Mouse (Mus musculus): ENCODE measurements at regions not wholly inside any gene's neighbourhood (a gene's known extent, or its start where the extent isn't known, plus 50 kb on each side); places are given as distances from the start of the nearest gene placed in this dataset.

DNA sequence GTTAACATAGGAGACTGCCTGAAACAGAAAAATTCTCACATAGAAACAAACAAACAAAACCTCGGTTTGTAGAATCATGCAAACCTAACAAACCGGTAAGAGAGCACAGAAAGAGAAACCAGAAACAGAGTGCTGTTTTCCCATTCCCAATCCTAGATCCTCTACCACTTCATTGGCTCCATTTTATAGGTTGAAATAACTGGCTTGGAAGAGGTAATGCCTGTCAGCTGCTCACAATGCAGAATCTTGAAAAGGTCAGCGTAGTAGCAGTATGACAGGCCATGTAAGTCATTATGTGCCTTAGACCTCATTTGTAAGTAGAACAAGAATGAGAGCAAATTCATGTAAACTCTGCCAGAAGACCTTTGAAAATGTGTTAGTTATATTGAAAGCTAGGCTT, 657.2 kb upstream of the Zeb2 start:
- TF ChIP-seq POLR2A (IDR thresholded peaks at IDR 0.05; ENCODE audit: low read depth, low read length) (no peak), CTCF (conservative IDR thresholded peaks at IDR 0.05; ENCODE audit: insufficient read depth, insufficient read length, low read depth, low read length) (no peak)
- WGBS: 89% methylated on average over 3 of the region's 3 CpGs

DNA sequence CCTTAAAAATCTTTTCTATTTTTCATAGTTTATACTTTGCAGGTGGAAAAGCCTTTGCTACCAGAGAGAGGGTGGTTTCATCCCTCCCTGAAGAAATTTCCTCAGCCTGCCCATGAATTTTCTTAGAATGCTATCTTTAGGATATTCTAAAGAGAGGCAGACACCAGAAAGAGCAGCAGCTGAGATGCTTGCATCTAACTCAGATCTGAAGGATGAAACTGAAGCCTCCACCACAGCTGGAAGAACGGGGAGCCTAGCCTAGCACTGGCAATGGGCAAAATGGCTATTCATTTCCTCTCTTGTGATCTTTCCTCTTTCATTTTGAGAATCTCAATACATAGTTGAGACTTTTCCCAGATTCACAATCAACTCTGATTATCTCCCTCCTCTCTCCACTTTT, 640.0 kb upstream of the Zeb2 start:
- TF ChIP-seq CTCF (conservative IDR thresholded peaks at IDR 0.05; ENCODE audit: insufficient read depth, insufficient read length, low read depth, low read length) (no peak), POLR2A (IDR thresholded peaks at IDR 0.05; ENCODE audit: low read depth, low read length) (no peak)
- Histone ChIP-seq H3K27me3 (replicated peaks; ENCODE audit: control insufficient read depth, insufficient read depth, low read length) (no peaks in the 10 kb centered on the region), H3K4me3 (ENCODE audit: insufficient read depth, low read depth, low read length) (no peak overlapping the region), H3K36me3 (ENCODE audit: control insufficient read depth, insufficient read depth, low read length) (no peaks in the 10 kb centered on the region), H3K4me1 (ENCODE audit: control insufficient read depth, insufficient read depth, low read length) (no peaks in the 10 kb centered on the region), H3K27ac (ENCODE audit: insufficient read depth, low read depth, low read length) (no peak overlapping the region)
- no peak for DNase-seq
- 51% methylated on average over 1 of the region's 1 CpGs for WGBS

More for the DNA sequence above, 657.2 kb upstream of the Zeb2 start:
- H3K4me1 ChIP-seq (ENCODE audit: control insufficient read depth, insufficient read depth, low read length): no peaks in the 10 kb centered on the region
- H3K27ac ChIP-seq (ENCODE audit: insufficient read depth, low read depth, low read length): no peak overlapping the region
- H3K4me3 ChIP-seq (ENCODE audit: insufficient read depth, low read depth, low read length): no peak overlapping the region
- H3K36me3 ChIP-seq (ENCODE audit: control insufficient read depth, insufficient read depth, low read length): no peaks in the 10 kb centered on the region
- no peak for DNase-seq
- H3K27me3 ChIP-seq (replicated peaks; ENCODE audit: control insufficient read depth, insufficient read depth, low read length): no peaks in the 10 kb centered on the region

DNA sequence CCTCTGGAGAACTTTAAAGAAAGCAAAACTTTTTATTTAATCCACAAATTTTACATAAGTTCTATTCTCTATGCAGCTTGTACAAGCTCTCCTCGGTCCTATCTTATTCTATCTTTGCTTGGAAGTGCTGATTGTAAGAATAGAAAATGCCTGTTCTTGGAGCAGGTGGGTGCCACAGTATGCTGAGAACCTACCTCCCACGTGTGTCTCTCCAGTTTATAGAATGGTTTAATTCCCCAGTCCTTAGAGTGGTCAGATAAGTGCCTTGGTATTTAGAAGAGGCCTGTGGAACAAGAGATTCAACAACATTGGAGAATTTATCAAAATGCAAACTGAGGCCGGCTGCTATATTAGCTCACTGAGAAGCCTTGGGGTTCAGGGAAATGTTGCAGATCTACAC, 639.2 kb upstream of the Zeb2 start:
- WGBS: 77% methylated on average over 3 of the region's 3 CpGs
- no peaks in the 10 kb centered on the region for H3K36me3 ChIP-seq (ENCODE audit: control insufficient read depth, insufficient read depth, low read length)
- no peaks in the 10 kb centered on the region for H3K4me1 ChIP-seq (ENCODE audit: control insufficient read depth, insufficient read depth, low read length)
- H3K27me3 ChIP-seq (replicated peaks; ENCODE audit: control insufficient read depth, insufficient read depth, low read length): no peaks in the 10 kb centered on the region
- TF ChIP-seq CTCF (conservative IDR thresholded peaks at IDR 0.05; ENCODE audit: insufficient read depth, insufficient read length, low read depth, low read length) (no peak), POLR2A (IDR thresholded peaks at IDR 0.05; ENCODE audit: low read depth, low read length) (no peak)
- H3K27ac ChIP-seq (ENCODE audit: insufficient read depth, low read depth, low read length): no peak overlapping the region
- no peak overlapping the region for H3K4me3 ChIP-seq (ENCODE audit: insufficient read depth, low read depth, low read length)
- DNase-seq: no peak

DNA sequence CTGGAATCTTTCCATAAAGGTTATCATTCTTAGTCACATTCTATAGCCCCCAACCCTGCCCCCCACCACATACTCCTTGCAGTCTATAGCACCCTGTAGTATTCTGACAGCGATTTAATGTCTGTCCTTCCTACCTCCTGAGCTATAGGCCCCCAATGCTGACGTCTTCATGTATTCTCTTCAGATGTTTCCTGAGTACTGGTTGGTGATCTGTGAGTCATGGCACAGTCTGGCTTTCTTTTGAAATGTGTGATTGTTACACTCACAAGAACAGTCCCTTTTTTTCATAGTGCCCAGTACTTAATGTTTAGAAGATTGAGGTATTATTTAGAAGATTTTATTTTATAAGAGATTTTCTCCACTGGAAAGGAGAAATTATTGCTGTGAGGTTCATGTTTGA, 634.6 kb upstream of the Zeb2 start:
- WGBS: 70% methylated on average over 2 of the region's 2 CpGs
- Histone ChIP-seq H3K27me3 (replicated peaks; ENCODE audit: control insufficient read depth, insufficient read depth, low read length) (no peaks in the 10 kb centered on the region), H3K36me3 (ENCODE audit: control insufficient read depth, insufficient read depth, low read length) (no peaks in the 10 kb centered on the region), H3K4me3 (ENCODE audit: insufficient read depth, low read depth, low read length) (no peak overlapping the region), H3K4me1 (ENCODE audit: control insufficient read depth, insufficient read depth, low read length) (no peaks in the 10 kb centered on the region), H3K27ac (ENCODE audit: insufficient read depth, low read depth, low read length) (no peak overlapping the region)
- TF ChIP-seq CTCF (conservative IDR thresholded peaks at IDR 0.05; ENCODE audit: insufficient read depth, insufficient read length, low read depth, low read length) (no peak), POLR2A (IDR thresholded peaks at IDR 0.05; ENCODE audit: low read depth, low read length) (no peak)
- no peak for DNase-seq

DNA sequence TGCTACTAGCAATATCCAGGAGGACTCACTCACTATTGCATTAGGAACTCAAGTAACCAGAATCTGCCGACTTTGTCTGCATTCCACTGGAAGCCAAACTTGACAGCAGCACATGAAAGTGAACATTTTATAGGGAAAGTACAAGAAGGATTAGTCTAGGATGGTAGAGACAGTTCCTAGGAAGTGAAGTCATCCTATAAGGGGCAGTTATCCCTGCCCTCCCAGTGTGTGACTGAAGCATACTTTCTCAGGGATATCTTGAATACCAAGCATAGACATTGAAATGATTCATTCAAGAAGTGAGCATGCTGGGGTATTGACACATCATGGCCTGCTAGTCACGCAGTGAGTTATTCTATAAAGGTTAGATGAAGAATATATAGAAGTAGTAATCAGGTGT, 632.2 kb upstream of the Zeb2 start:
- no peak overlapping the region for H3K4me3 ChIP-seq (ENCODE audit: insufficient read depth, low read depth, low read length)
- no peak overlapping the region for H3K27ac ChIP-seq (ENCODE audit: insufficient read depth, low read depth, low read length)
- 77% methylated on average over 2 of the region's 2 CpGs for WGBS
- TF ChIP-seq CTCF (conservative IDR thresholded peaks at IDR 0.05; ENCODE audit: insufficient read depth, insufficient read length, low read depth, low read length): no peak
- TF ChIP-seq POLR2A (IDR thresholded peaks at IDR 0.05; ENCODE audit: low read depth, low read length): no peak
- H3K36me3 ChIP-seq (ENCODE audit: control insufficient read depth, insufficient read depth, low read length): no peaks in the 10 kb centered on the region
- H3K4me1 ChIP-seq (ENCODE audit: control insufficient read depth, insufficient read depth, low read length): no peaks in the 10 kb centered on the region
- no peaks in the 10 kb centered on the region for H3K27me3 ChIP-seq (replicated peaks; ENCODE audit: control insufficient read depth, insufficient read depth, low read length)
- DNase-seq: no peak

DNA sequence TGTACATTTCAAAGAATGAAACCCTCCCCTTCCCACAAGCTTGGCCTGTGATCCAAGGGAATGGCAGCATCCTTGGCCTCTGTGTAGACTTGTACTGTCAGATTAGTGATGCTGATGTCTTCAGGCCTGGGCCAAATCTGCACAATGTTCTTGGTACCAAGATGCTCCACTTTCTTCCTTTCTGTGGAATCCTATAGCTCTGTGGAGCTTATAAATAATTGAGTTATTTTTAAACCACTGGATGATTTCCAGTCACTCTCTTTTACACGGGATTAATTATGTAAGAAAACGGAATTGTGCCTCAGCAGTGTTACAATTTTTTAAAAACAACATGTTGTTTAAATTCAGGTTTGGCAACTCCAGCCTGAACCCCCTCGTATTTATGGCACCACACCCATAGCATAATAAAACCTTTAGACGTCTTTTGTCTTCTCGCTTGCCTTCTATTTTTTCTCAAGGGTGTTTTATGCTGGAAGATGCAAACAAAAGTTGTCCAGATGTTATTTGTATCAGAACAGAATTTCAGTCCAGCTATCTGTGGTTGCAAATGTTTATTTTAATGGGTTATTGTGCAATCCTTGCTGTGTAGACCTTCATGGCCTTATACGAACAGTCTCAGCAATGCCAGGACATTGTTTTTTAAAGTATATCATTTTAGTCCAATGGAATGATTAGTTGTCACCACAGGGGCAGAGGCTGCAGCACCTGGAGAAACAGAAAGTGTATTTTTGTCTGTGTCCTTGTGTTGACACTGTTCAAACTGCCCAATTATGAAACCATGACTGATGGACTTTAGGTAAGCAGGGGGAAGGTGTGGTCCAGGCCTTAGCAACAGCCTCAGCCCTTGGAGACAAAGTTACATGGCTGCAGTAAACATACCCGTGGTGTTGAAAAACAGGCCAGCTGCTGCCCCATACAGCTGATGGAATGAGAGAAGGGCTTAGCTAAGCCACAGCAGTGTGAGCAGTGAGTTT, 630.4 kb upstream of the Zeb2 start:
- Histone ChIP-seq H3K4me3 (ENCODE audit: insufficient read depth, low read depth, low read length) (no peak overlapping the region), H3K4me1 (ENCODE audit: control insufficient read depth, insufficient read depth, low read length) (no peaks in the 10 kb centered on the region), H3K27ac (ENCODE audit: insufficient read depth, low read depth, low read length) (no peak overlapping the region), H3K36me3 (ENCODE audit: control insufficient read depth, insufficient read depth, low read length) (no peaks in the 10 kb centered on the region), H3K27me3 (replicated peaks; ENCODE audit: control insufficient read depth, insufficient read depth, low read length) (no peaks in the 10 kb centered on the region)
- TF ChIP-seq CTCF (conservative IDR thresholded peaks at IDR 0.05; ENCODE audit: insufficient read depth, insufficient read length, low read depth, low read length) (no peak), POLR2A (IDR thresholded peaks at IDR 0.05; ENCODE audit: low read depth, low read length) (no peak)
- DNase-seq: no peak
- WGBS: 70% methylated on average over 7 of the region's 7 CpGs

DNA sequence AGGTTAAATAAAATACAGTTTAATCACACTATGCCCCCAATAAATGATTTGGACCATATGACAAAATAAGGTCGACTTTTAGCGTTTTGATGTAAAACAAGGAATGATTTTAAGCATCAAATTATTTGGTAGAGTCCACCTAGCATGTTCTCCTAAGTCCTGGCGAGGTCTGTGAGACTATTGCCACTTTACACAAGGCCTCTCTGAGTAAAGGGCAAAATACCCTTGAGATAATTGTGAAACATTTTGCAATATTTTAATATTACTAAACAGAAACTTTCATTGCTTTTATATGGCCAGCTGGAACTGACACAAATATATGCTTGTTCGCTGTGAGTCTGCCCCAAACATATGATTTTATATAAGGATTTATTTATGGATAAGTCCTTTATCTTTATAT, 629.4 kb upstream of the Zeb2 start:
- TF ChIP-seq POLR2A (IDR thresholded peaks at IDR 0.05; ENCODE audit: low read depth, low read length) (no peak), CTCF (conservative IDR thresholded peaks at IDR 0.05; ENCODE audit: insufficient read depth, insufficient read length, low read depth, low read length) (no peak)
- H3K4me1 ChIP-seq (ENCODE audit: control insufficient read depth, insufficient read depth, low read length): no peaks in the 10 kb centered on the region
- DNase-seq: no peak
- no peak overlapping the region for H3K27ac ChIP-seq (ENCODE audit: insufficient read depth, low read depth, low read length)
- no peak overlapping the region for H3K4me3 ChIP-seq (ENCODE audit: insufficient read depth, low read depth, low read length)
- 92% methylated on average over 4 of the region's 4 CpGs for WGBS
- no peaks in the 10 kb centered on the region for H3K27me3 ChIP-seq (replicated peaks; ENCODE audit: control insufficient read depth, insufficient read depth, low read length)
- no peaks in the 10 kb centered on the region for H3K36me3 ChIP-seq (ENCODE audit: control insufficient read depth, insufficient read depth, low read length)

All from kidney, adult 2 months (tissue).